Mouse (Mus musculus) adrenal gland, postnatal 4 days (tissue): ENCODE results near the gene Syngr3. TPM values are rescaled to one million over a fixed set of nuclear protein-coding genes. Genes with fewer than 3 reads are reported as not detected.
"Not testable (repeated sequence)": the region's sequence is repeated elsewhere in the genome, so short reads cannot be mapped to it uniquely, and the experiment has no call there.

Experiments used
- DNase-seq, 2 experiments: peaks; one replicate each; pipeline ENCODE4 v3.0.0; 2021 to 2022; ENCODE audit warnings: low spot score in 2 of 2, mixed read lengths in 2 of 2
- total RNA-seq, 2 experiments: library from RNA; stranded (reverse); gene quantifications; 2 replicates each; pipeline ENCODE4 v1.2.3; 2021

Gene Syngr3
- total RNA-seq, 2 experiments from 2014 or later: 6.1 to 9.4 TPM

- DNase-seq: not testable (repeated sequence)
Measured at GRCm38 (mm10) chr17:24720616-24721015, 30.9 kb upstream of the Syngr3 start.

GRCm38 (mm10) chr17:24719494-24720222 lies 29.9 kb upstream of the Syngr3 start:
- DNase-seq: peak; percentile 85 to 88

GRCm38 (mm10) chr17:24718938-24719337 lies 29.2 kb upstream of the Syngr3 start:
- DNase-seq: not testable (repeated sequence)

GRCm38 (mm10) chr17:24717943-24718342 lies 28.2 kb upstream of the Syngr3 start, which contains the start of the genes Rnf151 and Rps2:
Rnf151 (minus strand) TSS chr17:24718063.
Rps2 (plus strand) TSS chr17:24718116.
- DNase-seq: no peak

- DNase-seq: no peak
Measured at GRCm38 (mm10) chr17:24716166-24716682, 26.5 kb upstream of the Syngr3 start.

- no peak for DNase-seq
Measured at GRCm38 (mm10) chr17:24715556-24715955, 25.8 kb upstream of the Syngr3 start.

GRCm38 (mm10) chr17:24708646-24709045 lies 18.9 kb upstream of the Syngr3 start:
- DNase-seq: no peak

GRCm38 (mm10) chr17:24707801-24708425 lies 18.2 kb upstream of the Syngr3 start:
- DNase-seq: no peak

GRCm38 (mm10) chr17:24706982-24707800 lies 17.4 kb upstream of the Syngr3 start, which contains the start of gene Tbl3:
Tbl3 (minus strand) TSS chr17:24707660.
- DNase-seq: peak; percentile 84

GRCm38 (mm10) chr17:24705821-24706220 lies 16.1 kb upstream of the Syngr3 start:
- DNase-seq: no peak

- no peak for DNase-seq
Measured at GRCm38 (mm10) chr17:24701251-24701650, 11.5 kb upstream of the Syngr3 start.

- no peak for DNase-seq
Measured at GRCm38 (mm10) chr17:24699473-24699872, 9.7 kb upstream of the Syngr3 start.

- DNase-seq: no peak
Measured at GRCm38 (mm10) chr17:24698715-24699114, 9.0 kb upstream of the Syngr3 start.

- DNase-seq: no peak
Measured at GRCm38 (mm10) chr17:24697985-24698384, 8.2 kb upstream of the Syngr3 start.

- DNase-seq: peak; percentile 66 to 81
Measured at GRCm38 (mm10) chr17:24696011-24696697, 6.4 kb upstream of the Syngr3 start, which contains the start of the genes Gfer and Noxo1. Gfer (minus strand) TSS chr17:24696156. Noxo1 (plus strand) TSS chr17:24696234.

- DNase-seq: no peak
Measured at GRCm38 (mm10) chr17:24695326-24696010, 5.7 kb upstream of the Syngr3 start.

GRCm38 (mm10) chr17:24692385-24692784 lies 2.6 kb upstream of the Syngr3 start:
- DNase-seq: no peak

- DNase-seq: no peak
Measured at GRCm38 (mm10) chr17:24687599-24687998, 2.2 kb downstream of the Syngr3 start.

- DNase-seq: no peak
Measured at GRCm38 (mm10) chr17:24687146-24687595, 2.6 kb downstream of the Syngr3 start.

GRCm38 (mm10) chr17:24686514-24686913 lies 3.2 kb downstream of the Syngr3 start:
- no peak for DNase-seq
